Mouse (Mus musculus) kidney, postnatal 0 days (tissue): ENCODE results near the gene Carns1. TPM values are rescaled to one million over a fixed set of nuclear protein-coding genes. Genes with fewer than 3 reads are reported as not detected.

Experiments used
- ATAC-seq: fragments of 200-750 bp; cut with Nextera tagmentation; replicated peaks from 2 replicates; pipeline ENCODE4 v1.8.0; 2017; ENCODE audit warnings: low read depth, moderate number of reproducible peaks, moderate TSS enrichment, moderate library complexity; ENCODE audit not compliant: low FRiP score
- DNase-seq: peaks from one replicate; pipeline ENCODE4 v3.0.0-alpha.2; 2016; ENCODE audit warnings: low spot score
- H3K27ac ChIP-seq: fragments of 300-500 bp; sonication (generic); 2 replicates; pipeline ENCODE4 v1.5.1; 2014; ENCODE audit warnings: mild to moderate bottlenecking
- H3K27me3 ChIP-seq: fragments of 300-500 bp; sonication (generic); 2 replicates; pipeline ENCODE4 v1.6.1; 2014; ENCODE audit warnings: low read length, mixed read lengths; ENCODE audit not compliant: insufficient read depth
- H3K36me3 ChIP-seq: fragments of 300-500 bp; sonication (generic); 2 replicates; pipeline ENCODE4 v1.6.1; 2014; ENCODE audit warnings: low read length, mixed read lengths; ENCODE audit not compliant: insufficient read depth
- H3K4me1 ChIP-seq: fragments of 300-500 bp; sonication (generic); replicated peaks from 2 replicates; pipeline ENCODE4 v1.6.1; 2014; ENCODE audit warnings: antibody characterized with exemption, low read length, mixed read lengths; ENCODE audit not compliant: insufficient read depth
- H3K4me2 ChIP-seq: fragments of 300-500 bp; sonication (generic); 2 replicates; pipeline ENCODE4 v1.6.1; 2014; ENCODE audit warnings: mild to moderate bottlenecking, low read length, moderate library complexity, mixed read lengths
- H3K4me3 ChIP-seq: fragments of 300-500 bp; sonication (generic); replicated peaks from 2 replicates; pipeline ENCODE4 v1.5.1; 2014; ENCODE audit warnings: low read depth, low read length
- H3K9ac ChIP-seq: fragments of 300-500 bp; sonication (generic); 2 replicates; pipeline ENCODE4 v1.6.1; 2014; ENCODE audit warnings: low read depth, low read length
- H3K9me3 ChIP-seq: fragments of 300-500 bp; sonication (generic); replicated peaks from 2 replicates; pipeline ENCODE4 v1.6.1; 2016; ENCODE audit warnings: low read length, inconsistent platforms, mixed read lengths
- CTCF ChIP-seq: IDR thresholded peaks from 2 replicates; pipeline ENCODE4 v1.5.1; 2016; ENCODE audit warnings: antibody characterized with exemption, low read depth, mild to moderate bottlenecking, moderate library complexity
- WGBS: fragments of 180-500 bp; shearing (Covaris S2); extraction: QIAGEN DNeasy Blood & Tissue Kit; methylation state at CpG from one replicate; pipeline ENCODE4 v1.1.7; 2014; 5-methylcytosine and 5-hydroxymethylcytosine counted together
- polyA plus RNA-seq: library from polyadenylated mRNA; unstranded; fragments of >200 nt; fragmentation: Nextera tagmentation; extraction: Ambion mirVana; gene quantifications from 2 replicates; pipeline ENCODE4 v1.2.1, GENCODE M21; 2015

Gene Carns1
- polyA plus RNA-seq, 1 experiment from 2014 or later = 3.3 TPM

DNA sequence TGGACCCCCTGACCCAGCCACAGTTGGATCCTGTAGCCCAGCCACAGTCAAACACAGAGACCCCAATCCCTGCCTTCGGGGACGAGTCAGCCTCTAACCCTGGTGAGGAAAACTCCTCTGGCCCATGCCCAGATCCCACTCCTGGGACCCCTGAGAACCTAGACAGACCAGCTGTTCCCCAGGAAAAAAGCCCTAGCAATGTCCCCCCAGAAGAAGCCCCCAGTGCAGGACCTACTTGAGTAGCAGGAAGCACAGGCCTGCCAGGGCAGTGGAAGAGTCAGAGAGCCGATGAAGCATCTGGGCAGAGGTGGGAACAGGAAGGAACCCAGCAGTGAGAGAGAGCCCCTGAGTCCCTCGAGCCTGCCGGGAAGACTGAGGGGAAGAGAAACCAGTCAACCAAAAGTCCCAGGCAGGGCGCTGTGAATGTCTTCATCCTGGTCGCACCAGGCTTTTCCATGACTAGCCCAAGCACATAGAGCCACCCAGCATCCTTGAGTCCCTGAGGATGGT is 31.5 kb downstream of the Carns1 start, which contains the start of gene Cabp4:
TSS of gene Cabp4 (minus strand) at position 275 of the 510 bp plus-strand sequence.
- ATAC-seq (no peak), DNase-seq (no peak)
- H3K9me3 ChIP-seq = no peaks in the 10 kb centered on the region
- no peak within 1 kb of the TSS for H3K9ac ChIP-seq
- H3K4me1 ChIP-seq = peaks cover 3% of the 10 kb centered on the region; the same call in 1 of the 2 replicates
- H3K27me3 ChIP-seq = no peaks in the 10 kb centered on the region
- no peaks in the 10 kb centered on the region for H3K36me3 ChIP-seq
- WGBS = 76% methylated on average over 7 of the region's 7 CpGs
- H3K4me3 ChIP-seq = no peak within 1 kb of the TSS
- H3K4me2 ChIP-seq = no peak within 1 kb of the TSS
- no peak within 1 kb of the TSS for H3K27ac ChIP-seq
- TF ChIP-seq CTCF = no peak

DNA sequence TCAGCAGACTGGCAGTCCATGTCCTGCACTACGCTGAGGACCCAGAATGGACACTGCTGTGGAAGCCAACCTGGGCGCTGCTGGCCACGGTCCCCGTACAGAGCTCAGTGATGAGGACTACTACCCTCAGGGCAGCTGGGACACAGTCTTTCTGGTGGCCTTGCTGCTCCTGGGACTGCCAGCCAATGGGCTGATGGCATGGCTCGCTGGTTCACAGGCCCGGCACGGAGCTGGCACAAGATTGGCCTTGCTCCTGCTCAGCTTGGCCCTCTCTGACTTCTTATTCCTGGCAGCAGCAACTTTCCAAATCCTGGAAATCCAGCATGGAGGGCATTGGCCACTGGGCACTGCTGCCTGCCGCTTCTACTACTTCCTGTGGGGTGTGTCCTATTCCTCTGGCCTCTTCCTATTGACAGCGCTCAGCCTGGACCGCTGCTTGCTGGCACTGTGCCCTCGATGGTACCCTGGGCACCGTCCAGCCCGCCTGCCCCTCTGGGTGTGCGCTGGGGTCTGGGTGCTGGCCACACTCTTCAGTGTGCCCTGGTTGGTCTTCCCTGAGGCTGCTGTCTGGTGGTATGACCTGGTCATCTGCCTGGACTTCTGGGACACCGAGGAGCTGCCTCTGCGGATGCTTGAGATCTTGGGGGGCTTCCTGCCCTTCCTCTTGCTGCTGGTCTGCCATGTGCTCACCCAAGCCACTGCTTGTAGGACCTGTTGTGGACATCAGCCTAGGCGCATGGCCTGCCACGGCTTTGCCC is 32.7 kb downstream of the Carns1 start:
- WGBS = 80% methylated on average over 18 of the region's 18 CpGs
- ATAC-seq (0 out of 2 replicates have a peak, but pooled peaks have one; percentile 19), DNase-seq (no peak)
- no peak for TF ChIP-seq CTCF
- H3K27ac ChIP-seq = no peak overlapping the region
- no peaks in the 10 kb centered on the region for H3K9me3 ChIP-seq
- H3K36me3 ChIP-seq = no peaks in the 10 kb centered on the region
- no peak overlapping the region for H3K4me3 ChIP-seq
- H3K4me2 ChIP-seq = no peak overlapping the region
- H3K9ac ChIP-seq = no peak overlapping the region
- no peaks in the 10 kb centered on the region for H3K4me1 ChIP-seq
- H3K27me3 ChIP-seq = no peaks in the 10 kb centered on the region

DNA sequence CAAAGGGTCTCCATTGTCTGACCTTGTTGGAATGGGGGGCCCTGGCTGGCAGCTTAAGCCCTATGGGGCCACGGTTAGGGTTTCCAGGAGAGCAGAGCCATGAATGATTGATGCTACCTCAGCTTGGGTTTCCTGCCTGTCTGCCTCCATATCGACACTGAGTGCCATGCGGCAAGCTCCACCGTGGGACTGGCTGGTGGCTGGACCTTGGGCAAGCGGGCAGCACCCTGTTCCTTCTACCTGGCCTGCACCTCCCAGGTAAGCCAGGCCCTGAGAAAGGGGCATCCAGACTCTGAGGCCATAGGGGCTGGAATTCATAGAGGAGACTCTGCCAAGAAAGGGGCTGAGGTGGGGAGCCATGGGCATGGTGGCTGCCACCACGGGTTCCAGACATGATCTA is 35.1 kb downstream of the Carns1 start:
- ATAC-seq = no peak
- Histone ChIP-seq H3K36me3 (no peaks in the 10 kb centered on the region), H3K27ac (no peak overlapping the region), H3K27me3 (no peaks in the 10 kb centered on the region), H3K4me1 (no peaks in the 10 kb centered on the region), H3K9ac (no peak overlapping the region), H3K9me3 (no peaks in the 10 kb centered on the region), H3K4me2 (no peak overlapping the region), H3K4me3 (no peak overlapping the region)
- 61% methylated on average over 6 of the region's 6 CpGs for WGBS
- DNase-seq = no peak
- no peak for TF ChIP-seq CTCF

DNA sequence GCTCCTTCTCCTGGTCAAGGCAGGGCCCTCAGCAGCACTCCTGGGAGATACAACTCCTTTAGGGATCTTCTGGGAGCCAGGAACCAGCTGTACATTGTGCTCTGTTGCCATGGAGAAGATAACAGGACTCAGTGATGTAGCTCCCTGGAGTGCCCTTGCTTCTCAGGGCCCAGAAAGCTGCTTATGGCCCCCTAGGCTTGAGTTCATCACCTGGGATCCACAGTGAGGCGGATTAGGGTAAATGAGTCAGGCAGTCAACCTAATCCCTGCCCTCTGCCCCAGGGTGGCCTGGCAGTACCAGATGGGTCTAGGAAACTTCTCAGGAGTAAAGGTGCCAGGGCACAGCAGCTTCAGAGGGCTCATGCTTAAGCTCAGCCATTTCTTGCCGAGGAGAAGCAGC is 35.8 kb downstream of the Carns1 start, which contains the start of gene Gpr152:
TSS of gene Gpr152 (plus strand) at position 342 of the 400 bp plus-strand sequence.
- Histone ChIP-seq H3K9ac (0 out of 2 replicates have a peak within 1 kb of the TSS, but pooled peaks have one; percentile 8), H3K4me2 (no peak within 1 kb of the TSS), H3K4me1 (no peaks in the 10 kb centered on the region), H3K9me3 (no peaks in the 10 kb centered on the region), H3K4me3 (no peak within 1 kb of the TSS), H3K27ac (no peak within 1 kb of the TSS), H3K27me3 (no peaks in the 10 kb centered on the region), H3K36me3 (no peaks in the 10 kb centered on the region)
- no peak for ATAC-seq
- no peak for DNase-seq
- TF ChIP-seq CTCF = no peak
- WGBS = 81% methylated on average over 2 of the region's 2 CpGs

DNA sequence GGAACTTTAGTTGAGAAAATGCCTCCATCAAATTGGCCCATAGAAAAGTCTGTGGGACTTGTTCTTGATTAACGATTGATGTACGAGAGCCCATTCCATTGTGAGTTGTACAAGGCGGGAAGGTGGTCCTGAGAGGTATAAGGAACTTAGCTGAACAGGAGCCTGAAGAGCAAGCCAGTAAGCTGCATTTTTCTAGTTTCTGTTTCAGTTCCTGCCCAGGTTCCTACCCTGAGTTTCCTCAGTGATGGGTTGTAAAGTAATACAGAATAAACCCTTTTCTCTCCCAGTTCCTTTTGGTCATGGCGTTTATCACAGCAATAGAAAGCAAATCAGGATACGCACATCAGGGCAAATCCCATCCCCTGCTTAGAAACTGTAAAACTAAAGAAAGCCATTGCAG is 37.4 kb downstream of the Carns1 start:
- H3K9me3 ChIP-seq = no peaks in the 10 kb centered on the region
- DNase-seq (no peak), ATAC-seq (no peak)
- TF ChIP-seq CTCF = no peak
- no peaks in the 10 kb centered on the region for H3K4me1 ChIP-seq
- no peak overlapping the region for H3K27ac ChIP-seq
- no peak overlapping the region for H3K4me2 ChIP-seq
- H3K27me3 ChIP-seq = no peaks in the 10 kb centered on the region
- no peak overlapping the region for H3K4me3 ChIP-seq
- H3K9ac ChIP-seq = no peak overlapping the region
- WGBS = 74% methylated on average over 5 of the region's 5 CpGs
- H3K36me3 ChIP-seq = no peaks in the 10 kb centered on the region

DNA sequence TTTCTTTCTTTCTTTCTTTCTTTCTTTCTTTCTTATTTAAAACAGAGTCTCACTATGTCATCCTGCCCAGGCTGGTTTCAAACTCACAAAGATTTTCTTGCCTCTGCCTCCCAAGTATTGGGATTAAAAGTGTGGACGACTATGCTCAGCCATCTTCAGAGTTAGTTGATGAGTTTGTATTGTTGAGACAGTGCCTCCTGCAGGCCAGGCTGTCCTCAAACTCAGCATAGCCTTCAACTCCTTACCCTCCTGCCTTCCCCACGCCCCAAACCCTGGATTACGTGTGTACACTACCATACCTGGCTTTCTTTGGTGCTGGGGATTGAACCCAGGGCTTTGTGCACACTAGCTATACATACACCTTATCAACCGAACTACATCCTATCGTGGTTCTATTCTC is 38.8 kb downstream of the Carns1 start:
- H3K9me3 ChIP-seq = no peaks in the 10 kb centered on the region
- ATAC-seq = no peak

More for the DNA sequence above, 38.8 kb downstream of the Carns1 start:
- WGBS = 81% methylated on average over 5 of the region's 5 CpGs
- no peak overlapping the region for H3K4me3 ChIP-seq
- H3K27me3 ChIP-seq = no peaks in the 10 kb centered on the region
- no peak overlapping the region for H3K27ac ChIP-seq
- H3K4me1 ChIP-seq = no peaks in the 10 kb centered on the region
- H3K4me2 ChIP-seq = no peak overlapping the region
- peaks cover 10% of the 10 kb centered on the region; the same call in 1 of the 2 replicates for H3K36me3 ChIP-seq
- TF ChIP-seq CTCF = peak; percentile 22; the same call in 1 of the 2 replicates
- DNase-seq = no peak
- H3K9ac ChIP-seq = no peak overlapping the region
